Mouse (Mus musculus) spleen, adult 2 months (tissue): ENCODE data around the gene Trim31. TPM values are rescaled to one million over a fixed set of nuclear protein-coding genes. Genes with fewer than 3 reads are reported as not detected.

ENCODE experiments used
- DNase-seq, 2 experiments: peaks; one replicate each; pipeline versions ENCODE4 v3.0.0 to v3.0.0-alpha.2; 2012 to 2021; ENCODE audit warnings: low spot score in 2 of 2, low read depth in 1 of 2
- H3K27ac ChIP-seq: fragments of 200-500 bp; 2 replicates; pipeline ENCODE4 v1.5.1; 2012; ENCODE audit warnings: low read length, inconsistent platforms; ENCODE audit not compliant: insufficient read depth
- H3K27me3 ChIP-seq: fragments of 200-500 bp; 2 replicates; pipeline ENCODE4 v1.6.1; 2012; ENCODE audit warnings: mild to moderate bottlenecking, moderate library complexity, low read length, inconsistent platforms; ENCODE audit not compliant: control insufficient read depth, insufficient read depth
- H3K36me3 ChIP-seq: fragments of 200-500 bp; 2 replicates; pipeline ENCODE4 v1.6.1; 2012; ENCODE audit warnings: mild to moderate bottlenecking, low read length, inconsistent platforms; ENCODE audit not compliant: control insufficient read depth, insufficient read depth
- H3K4me1 ChIP-seq: fragments of 200-500 bp; 2 replicates; pipeline ENCODE4 v1.6.1; 2011; ENCODE audit warnings: inconsistent platforms; ENCODE audit not compliant: control insufficient read depth, insufficient read depth, insufficient read length
- H3K4me3 ChIP-seq: fragments of 200-500 bp; 2 replicates; pipeline ENCODE4 v1.5.1; 2011; ENCODE audit warnings: mild to moderate bottlenecking, inconsistent platforms; ENCODE audit not compliant: insufficient read depth, insufficient read length; ENCODE audit errors: extremely low read depth
- CTCF ChIP-seq: fragments of 200-500 bp; IDR thresholded peaks from 2 replicates; pipeline ENCODE4 v1.5.1; 2011; ENCODE audit warnings: mild to moderate bottlenecking, inconsistent platforms; ENCODE audit not compliant: insufficient read depth, insufficient read length, insufficient replicate concordance; ENCODE audit errors: extremely low read depth
- POLR2A ChIP-seq: fragments of 200-500 bp; IDR thresholded peaks from 2 replicates; pipeline ENCODE4 v1.6.1; 2011; ENCODE audit warnings: low read depth, low read length, inconsistent platforms
- WGBS: fragments of 180-500 bp; shearing (Covaris S2); methylation state at CpG from one replicate; pipeline ENCODE4 v1.1.7; 2018; 5-methylcytosine and 5-hydroxymethylcytosine counted together
- polyA plus RNA-seq: library from polyadenylated mRNA; depleted of rRNA; stranded (reverse); fragments of >200 nt; gene quantifications from 2 replicates; pipeline ENCODE4 v1.2.3, GENCODE M21; 2012

Gene Trim31
- polyA plus RNA-seq, 1 experiment = not detected

- no peak overlapping the region for H3K4me3 ChIP-seq
- no peak for TF ChIP-seq POLR2A
- no peak for TF ChIP-seq CTCF
Measured at GRCm38 (mm10) chr17:36927496-36928120, 29.7 kb downstream of the Trim31 start.

DNA sequence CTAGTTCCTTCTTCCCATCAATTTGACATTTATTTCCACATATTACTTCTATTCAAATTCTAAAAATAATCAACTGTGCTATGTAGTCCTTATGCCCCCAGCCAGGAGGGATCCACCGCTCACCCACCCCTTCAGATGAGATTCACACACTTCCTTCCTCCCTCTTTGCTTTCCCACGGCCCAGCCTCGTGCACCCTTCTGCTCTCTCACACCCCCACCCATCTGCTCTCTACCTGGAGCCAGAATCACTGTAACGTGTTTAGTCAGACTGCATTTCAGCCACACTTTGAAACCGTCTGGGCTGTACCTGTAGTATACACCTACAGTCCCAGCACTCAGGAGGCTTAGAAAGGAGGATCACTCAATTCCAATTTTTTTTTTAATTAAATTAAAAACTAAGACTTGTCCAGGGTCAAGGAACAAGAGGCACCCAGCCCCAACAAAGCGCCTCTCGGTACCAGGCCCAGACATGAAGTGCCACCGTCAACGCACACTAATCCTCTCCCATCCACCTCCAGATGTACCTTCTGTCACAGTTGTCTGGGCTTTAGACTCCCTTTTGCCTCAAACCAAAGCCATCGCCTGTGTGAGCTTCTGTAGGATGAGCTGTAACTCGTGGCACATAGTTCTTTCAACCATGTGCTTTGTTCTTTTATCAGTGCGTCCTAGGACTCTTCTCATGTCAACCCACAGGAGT lies 31.5 kb downstream of the Trim31 start:
- WGBS = 64% methylated on average over 12 of the region's 12 CpGs

More at GRCm38 (mm10) chr17:36927496-36928120, 29.7 kb downstream of the Trim31 start:
- no peak for DNase-seq
- WGBS = 86% methylated on average over 10 of the region's 10 CpGs
- no peaks in the 10 kb centered on the region for H3K27me3 ChIP-seq
- no peaks in the 10 kb centered on the region for H3K4me1 ChIP-seq
- H3K27ac ChIP-seq = no peak overlapping the region
- no peaks in the 10 kb centered on the region for H3K36me3 ChIP-seq

GRCm38 (mm10) chr17:36930233-36930632 lies 32.3 kb downstream of the Trim31 start:
- H3K27me3 ChIP-seq = no peaks in the 10 kb centered on the region
- no peak for DNase-seq

More for the DNA sequence above, 31.5 kb downstream of the Trim31 start:
- H3K27ac ChIP-seq = no peak overlapping the region
- H3K36me3 ChIP-seq = no peaks in the 10 kb centered on the region
- H3K27me3 ChIP-seq = no peaks in the 10 kb centered on the region
- TF ChIP-seq POLR2A (no peak), CTCF (no peak)
- no peak for DNase-seq
- H3K4me1 ChIP-seq = no peaks in the 10 kb centered on the region
- no peak overlapping the region for H3K4me3 ChIP-seq

DNA sequence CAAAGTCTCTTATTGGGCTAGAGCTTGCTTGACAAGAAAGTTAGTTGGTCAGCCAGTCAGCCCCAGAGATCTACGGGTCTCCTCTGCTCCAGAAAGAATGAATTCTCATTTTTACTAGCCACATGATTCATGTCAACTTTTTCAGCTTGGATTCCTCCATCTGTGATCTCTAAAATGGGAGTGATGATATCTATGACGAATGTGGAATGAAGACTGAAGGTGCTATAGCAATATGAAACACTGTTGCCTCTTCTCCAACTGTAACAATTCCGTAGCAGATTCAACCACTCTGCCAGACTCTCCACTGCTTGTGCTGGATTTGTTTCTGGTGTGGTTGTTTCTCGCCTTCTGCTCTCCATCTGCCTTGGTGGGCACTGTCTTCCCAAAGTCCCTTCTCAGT lies 33.2 kb downstream of the Trim31 start:
- DNase-seq = no peak
- Histone ChIP-seq H3K4me3 (no peak overlapping the region), H3K27me3 (no peaks in the 10 kb centered on the region), H3K4me1 (no peaks in the 10 kb centered on the region), H3K36me3 (no peaks in the 10 kb centered on the region), H3K27ac (no peak overlapping the region)
- TF ChIP-seq CTCF (no peak), POLR2A (no peak)
- WGBS = 91% methylated on average over 4 of the region's 4 CpGs

More at GRCm38 (mm10) chr17:36930233-36930632, 32.3 kb downstream of the Trim31 start:
- 74% methylated on average over 6 of the region's 6 CpGs for WGBS
- no peak overlapping the region for H3K27ac ChIP-seq
- no peaks in the 10 kb centered on the region for H3K36me3 ChIP-seq
- H3K4me1 ChIP-seq = no peaks in the 10 kb centered on the region
- TF ChIP-seq CTCF (no peak), POLR2A (no peak)
- H3K4me3 ChIP-seq = no peak overlapping the region

GRCm38 (mm10) chr17:36931806-36932205 lies 33.9 kb downstream of the Trim31 start:
- Histone ChIP-seq H3K4me3 (no peak overlapping the region), H3K4me1 (no peaks in the 10 kb centered on the region), H3K27ac (no peak overlapping the region), H3K27me3 (no peaks in the 10 kb centered on the region), H3K36me3 (no peaks in the 10 kb centered on the region)
- WGBS = 67% methylated on average over 2 of the region's 2 CpGs
- no peak for TF ChIP-seq CTCF
- TF ChIP-seq POLR2A = no peak
- no peak for DNase-seq

- TF ChIP-seq POLR2A (no peak), CTCF (no peak)
- Histone ChIP-seq H3K27me3 (peaks cover 3% of the 10 kb centered on the region), H3K27ac (no peak overlapping the region), H3K36me3 (no peaks in the 10 kb centered on the region), H3K4me1 (no peaks in the 10 kb centered on the region), H3K4me3 (no peak overlapping the region)
- 84% methylated on average over 2 of the region's 2 CpGs for WGBS
- DNase-seq = no peak
Measured at GRCm38 (mm10) chr17:36938056-36938455, 40.1 kb downstream of the Trim31 start.

DNA sequence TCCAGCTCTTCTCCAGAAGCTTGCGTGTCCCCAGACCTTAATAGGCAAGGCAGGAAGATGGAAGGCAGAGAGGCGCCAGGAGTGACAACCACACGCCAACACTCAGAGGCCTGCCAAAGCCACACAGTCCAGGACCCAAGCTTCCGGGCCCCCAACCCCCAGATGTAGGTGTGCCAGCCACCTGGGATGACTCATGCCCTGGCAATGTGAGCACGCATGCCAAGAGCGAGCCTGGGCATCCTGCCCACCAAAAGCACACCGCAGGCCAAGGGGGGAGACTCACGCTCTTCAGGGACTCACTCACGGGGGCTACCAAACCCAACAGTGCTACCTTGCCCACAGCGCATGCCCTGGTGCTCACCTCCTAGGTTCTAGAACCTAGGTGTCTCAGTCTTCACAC lies 44.5 kb downstream of the Trim31 start:
- Histone ChIP-seq H3K4me3 (no peak overlapping the region), H3K27me3 (peaks cover 6% of the 10 kb centered on the region)
- WGBS = 10% methylated on average over 10 of the region's 10 CpGs

More for the DNA sequence above, 44.5 kb downstream of the Trim31 start:
- Histone ChIP-seq H3K4me1 (peaks cover 3% of the 10 kb centered on the region; the same call in 1 of the 2 replicates), H3K36me3 (no peaks in the 10 kb centered on the region), H3K27ac (no peak overlapping the region)
- TF ChIP-seq CTCF (no peak), POLR2A (no peak)
- DNase-seq = no peak
